Mouse (Mus musculus): ENCODE measurements around the gene Aox1.

Gene Aox1

GRCm38 (mm10) chr1:58110241-58110640, 80.5 kb downstream of the Aox1 start:
- DNase-seq (ENCODE audit: low read depth): no peak

- DNase-seq (ENCODE audit: low read depth): no peak
Measured at GRCm38 (mm10) chr1:58111315-58111714, 81.6 kb downstream of the Aox1 start.

- peak; percentile 52 for DNase-seq (ENCODE audit: low read depth)
Measured at GRCm38 (mm10) chr1:58112880-58113279, 83.1 kb downstream of the Aox1 start, which contains the start of gene Aox3. Aox3 (plus strand) TSS chr1:58113130.

- DNase-seq (ENCODE audit: low read depth): no peak
Measured at GRCm38 (mm10) chr1:58113441-58113840, 83.7 kb downstream of the Aox1 start.

GRCm38 (mm10) chr1:58114021-58114560, 84.4 kb downstream of the Aox1 start:
- DNase-seq (ENCODE audit: low read depth): no peak

GRCm38 (mm10) chr1:58114666-58115375, 85.1 kb downstream of the Aox1 start:
- no peak for DNase-seq (ENCODE audit: low read depth)

GRCm38 (mm10) chr1:58118231-58118630, 88.5 kb downstream of the Aox1 start:
- DNase-seq (ENCODE audit: low read depth): no peak

GRCm38 (mm10) chr1:58124901-58125300, 95.2 kb downstream of the Aox1 start:
- no peak for DNase-seq (ENCODE audit: low read depth)

- peak; percentile 24 for DNase-seq (ENCODE audit: low read depth)
Measured at GRCm38 (mm10) chr1:58137891-58138290, 108.2 kb downstream of the Aox1 start.

- no peak for DNase-seq (ENCODE audit: low read depth)
Measured at GRCm38 (mm10) chr1:58138986-58139385, 109.3 kb downstream of the Aox1 start.

- no peak for DNase-seq (ENCODE audit: low read depth)
Measured at GRCm38 (mm10) chr1:58140607-58141006, 110.9 kb downstream of the Aox1 start.

- DNase-seq (ENCODE audit: low read depth): no peak
Measured at GRCm38 (mm10) chr1:58144384-58145069, 114.8 kb downstream of the Aox1 start.

- no peak for DNase-seq (ENCODE audit: low read depth)
Measured at GRCm38 (mm10) chr1:58146026-58146425, 116.3 kb downstream of the Aox1 start.

GRCm38 (mm10) chr1:58147776-58148175, 118.0 kb downstream of the Aox1 start:
- DNase-seq (ENCODE audit: low read depth): no peak

GRCm38 (mm10) chr1:58152247-58152646, 122.5 kb downstream of the Aox1 start:
- DNase-seq (ENCODE audit: low read depth): no peak

Measured in 416B (cell line).